Mouse (Mus musculus) embryonic facial prominence, embryonic 11.5 days (tissue): ENCODE results near the gene Mfsd14b. TPM values are rescaled to one million over a fixed set of nuclear protein-coding genes. Genes with fewer than 3 reads are reported as not detected.

Source experiments
- polyA plus RNA-seq: library from polyadenylated mRNA; unstranded; fragments of >200 nt; fragmentation: Nextera tagmentation; extraction: Ambion mirVana; gene quantifications from 2 replicates; pipeline ENCODE4 v1.2.1, GENCODE M21; 2014

Mfsd14b gene
- polyA plus RNA-seq, 1 experiment from 2014 or later: 56.1 TPM

Other genes starting within 250 kb of the Mfsd14b start
- not detected in 2 replicates for gene Cntnap3, start 209.0 kb downstream of the Mfsd14b start, polyA plus RNA-seq
- not detected in 2 replicates for gene Spata31, start 195.6 kb downstream of the Mfsd14b start, polyA plus RNA-seq
- gene Spata31d1c, start 79.9 kb downstream of the Mfsd14b start, polyA plus RNA-seq: not detected in 2 replicates
- gene Prss47, start 60.2 kb downstream of the Mfsd14b start, polyA plus RNA-seq: not detected in 2 replicates
- gene Olfr465-ps1, start 25.1 kb upstream of the Mfsd14b start, polyA plus RNA-seq: not detected in 2 replicates
- gene Olfr466, start 37.3 kb upstream of the Mfsd14b start, polyA plus RNA-seq: not detected in 2 replicates
- gene Nlrp4f, start 93.0 kb upstream of the Mfsd14b start, polyA plus RNA-seq: 0.28 TPM in 1 of 2 replicates, not detected in the other
- not detected in 2 replicates for gene Gm10775, start 146.6 kb upstream of the Mfsd14b start, polyA plus RNA-seq
- 17.1 and 19.3 TPM in 2 replicates for gene Zfp369, start 165.8 kb upstream of the Mfsd14b start, polyA plus RNA-seq